In the genomic region with DNA sequence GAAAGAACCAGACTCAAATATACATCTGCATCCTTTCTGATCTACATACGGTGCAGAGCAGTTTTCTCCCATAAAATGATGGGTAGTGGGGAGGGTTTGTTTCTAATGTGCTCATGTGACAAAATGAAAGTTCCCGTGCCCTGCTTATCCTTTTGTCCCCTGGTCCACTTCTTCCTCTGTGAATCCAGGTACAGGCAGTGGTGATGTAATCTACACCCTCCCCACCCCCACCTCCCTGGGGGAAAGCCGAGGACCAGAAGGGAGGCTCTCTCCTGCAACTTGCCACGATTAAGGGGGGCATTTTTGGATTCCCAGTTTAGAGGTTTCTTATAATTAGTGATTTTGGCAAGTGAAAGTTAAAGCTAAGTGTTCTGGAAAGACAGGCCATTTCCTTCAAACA, we compare ENCODE assay signal across 27 mouse cellular contexts.
A peak's percentile ranks its signal among the peaks of the same experiment; 100 is the strongest.
DNase-seq lines count a peak whose midpoint lies in the region; ATAC-seq lines count a peak whose summit lies in the region.
"Had no signal": no experiment of that assay in that cellular context is flagged by ENCODE, and none has a peak within 500 bp of the region (broad histone marks: within the 10 kb centered on the region; RNA-seq: fewer than 3 reads in every experiment).

No protein-coding gene starts in this region.

- H3K27me3 ChIP-seq in limb, embryonic 12.5 days = peaks cover 7% of the 10 kb centered on the region; the same call in 1 of the 2 replicates
- peaks cover 6% of the 10 kb centered on the region; the same call in 1 of the 2 replicates for H3K27me3 ChIP-seq in limb, embryonic 10.5 days (ENCODE audit: low read depth, poor library complexity, severe bottlenecking)
- H3K27me3 ChIP-seq in midbrain, embryonic 15.5 days (replicated peaks) = no peaks in the 10 kb centered on the region
- no peaks in the 10 kb centered on the region for H3K27me3 ChIP-seq in midbrain, embryonic 13.5 days
- H3K27me3 ChIP-seq in limb, embryonic 15.5 days = 0 out of 2 replicates have a peak, but pooled peaks cover 10% of the 10 kb centered on the region
- H3K27me3 ChIP-seq: embryonic facial prominence, embryonic 13.5 days; forebrain, embryonic 15.5 days had no signal

- ATAC-seq in limb, embryonic 12.5 days (ENCODE audit: insufficient number of reproducible peaks, insufficient read depth, low FRiP score, low TSS enrichment, low read depth) = no peak
- ATAC-seq in midbrain, embryonic 15.5 days (replicated peaks) = no peak
- no peak for ATAC-seq in midbrain, embryonic 13.5 days
- ATAC-seq in limb, embryonic 15.5 days (ENCODE audit: insufficient number of reproducible peaks, low FRiP score, low TSS enrichment, low read depth) = no peak
- ATAC-seq: activated CD4-positive, CD25-positive, alpha-beta regulatory T cell, adult 4 months; forebrain, embryonic 15.5 days had no signal

- no peaks in the 10 kb centered on the region for H3K36me3 ChIP-seq in limb, embryonic 12.5 days
- H3K36me3 ChIP-seq in limb, embryonic 10.5 days = no peaks in the 10 kb centered on the region
- no peaks in the 10 kb centered on the region for H3K36me3 ChIP-seq in midbrain, embryonic 15.5 days (replicated peaks)
- H3K36me3 ChIP-seq in midbrain, embryonic 13.5 days = no peaks in the 10 kb centered on the region
- no peaks in the 10 kb centered on the region for H3K36me3 ChIP-seq in limb, embryonic 15.5 days
- H3K36me3 ChIP-seq: embryonic facial prominence, embryonic 10.5 days; embryonic facial prominence, embryonic 13.5 days; forebrain, embryonic 12.5 days; forebrain, embryonic 15.5 days; heart, embryonic 12.5 days; heart, embryonic 15.5 days had no signal

- H3K4me1 ChIP-seq in limb, embryonic 12.5 days (replicated peaks) = peaks cover 27% of the 10 kb centered on the region
- H3K4me1 ChIP-seq in limb, embryonic 10.5 days = peaks cover 27% of the 10 kb centered on the region
- H3K4me1 ChIP-seq in midbrain, embryonic 15.5 days = peaks cover 33% of the 10 kb centered on the region
- H3K4me1 ChIP-seq in midbrain, embryonic 13.5 days (replicated peaks) = peaks cover 28% of the 10 kb centered on the region
- H3K4me1 ChIP-seq in limb, embryonic 15.5 days = peaks cover 25% of the 10 kb centered on the region

- H3K4me3 ChIP-seq in limb, embryonic 12.5 days (replicated peaks) = no peak overlapping the region
- no peak overlapping the region for H3K4me3 ChIP-seq in limb, embryonic 10.5 days
- no peak overlapping the region for H3K4me3 ChIP-seq in midbrain, embryonic 15.5 days
- H3K4me3 ChIP-seq in midbrain, embryonic 13.5 days (replicated peaks) = no peak overlapping the region
- no peak overlapping the region for H3K4me3 ChIP-seq in limb, embryonic 15.5 days
- H3K4me3 ChIP-seq: embryonic facial prominence, embryonic 10.5 days; embryonic facial prominence, embryonic 13.5 days; erythroblast, embryonic 14.5 days; forebrain, embryonic 12.5 days; forebrain, embryonic 15.5 days; heart, embryonic 12.5 days; heart, embryonic 15.5 days had no signal

- H3K9ac ChIP-seq in limb, embryonic 12.5 days (replicated peaks) = no peak overlapping the region
- H3K9ac ChIP-seq in midbrain, embryonic 15.5 days = 0 out of 2 replicates have a peak overlapping the region, but pooled peaks have one; percentile 14
- H3K9ac ChIP-seq in midbrain, embryonic 13.5 days (replicated peaks) = no peak overlapping the region
- H3K9ac ChIP-seq in limb, embryonic 15.5 days = no peak overlapping the region
- H3K9ac ChIP-seq: embryonic facial prominence, embryonic 13.5 days; forebrain, embryonic 12.5 days; forebrain, embryonic 15.5 days; heart, embryonic 12.5 days; heart, embryonic 15.5 days; hindbrain, embryonic 14.5 days had no signal

- H3K9me3 ChIP-seq in limb, embryonic 12.5 days = no peaks in the 10 kb centered on the region
- no peaks in the 10 kb centered on the region for H3K9me3 ChIP-seq in limb, embryonic 10.5 days (replicated peaks)
- H3K9me3 ChIP-seq in midbrain, embryonic 15.5 days = no peaks in the 10 kb centered on the region
- H3K9me3 ChIP-seq in midbrain, embryonic 13.5 days = no peaks in the 10 kb centered on the region
- no peaks in the 10 kb centered on the region for H3K9me3 ChIP-seq in limb, embryonic 15.5 days
- H3K9me3 ChIP-seq: embryonic facial prominence, embryonic 10.5 days; embryonic facial prominence, embryonic 13.5 days; forebrain, embryonic 12.5 days; forebrain, embryonic 15.5 days; heart, embryonic 15.5 days had no signal

- H3K4me2 ChIP-seq in limb, embryonic 12.5 days = peak overlapping the region; percentile 27
- H3K4me2 ChIP-seq in midbrain, embryonic 15.5 days = no peak overlapping the region
- no peak overlapping the region for H3K4me2 ChIP-seq in midbrain, embryonic 13.5 days (replicated peaks)
- 0 out of 2 replicates have a peak overlapping the region, but pooled peaks have one; percentile 2 for H3K4me2 ChIP-seq in limb, embryonic 15.5 days
- H3K4me2 ChIP-seq: embryonic facial prominence, embryonic 13.5 days; forebrain, embryonic 12.5 days; forebrain, embryonic 15.5 days; heart, embryonic 12.5 days; heart, embryonic 15.5 days; hindbrain, embryonic 14.5 days had no signal

- H3K27ac ChIP-seq in limb, embryonic 12.5 days = no peak overlapping the region
- H3K27ac ChIP-seq in limb, embryonic 10.5 days = no peak overlapping the region
- H3K27ac ChIP-seq in midbrain, embryonic 15.5 days = no peak overlapping the region
- no peak overlapping the region for H3K27ac ChIP-seq in midbrain, embryonic 13.5 days
- H3K27ac ChIP-seq in limb, embryonic 15.5 days = no peak overlapping the region
- H3K27ac ChIP-seq: embryonic facial prominence, embryonic 10.5 days; embryonic facial prominence, embryonic 13.5 days; forebrain, embryonic 12.5 days; forebrain, embryonic 15.5 days; heart, embryonic 15.5 days; hindbrain, embryonic 14.5 days had no signal

- WGBS in limb, embryonic 12.5 days = 31% methylated on average over 4 of the region's 4 CpGs
- WGBS in limb, embryonic 10.5 days = 59% methylated on average over 4 of the region's 4 CpGs
- WGBS in midbrain, embryonic 15.5 days = 50% methylated on average over 4 of the region's 4 CpGs
- WGBS in midbrain, embryonic 13.5 days = 57% methylated on average over 4 of the region's 4 CpGs
- WGBS in limb, embryonic 15.5 days = 19% methylated on average over 4 of the region's 4 CpGs

- DNase-seq in cerebellum, postnatal 10 days = peak; percentile 57 to 65
- DNase-seq in cerebellum, adult 9-10 months = no peak
- DNase-seq in limb, embryonic 10.5 days (ENCODE audit: low spot score) = no peak
- no peak for DNase-seq in adrenal gland, adult 18-20 months (ENCODE audit: low spot score in 2 of 2)
- DNase-seq: adrenal gland, postnatal 10 days; adrenal gland, postnatal 36 days; cerebellum, adult 18-20 months; cerebellum, adult 9-11 months; cerebellum, postnatal 36 days; embryo, embryonic 11 days; gastrocnemius, postnatal 25 days; heart, adult 18-20 months; heart, postnatal 14 days; heart, postnatal 4 days had no signal

Comparison
In these comparisons a context has a peak if more than half of its experiments do, and no peak if none do; other contexts are left out.
1. DNase-seq: peak in cerebellum, postnatal 10 days (2 of 2); none in cerebellum, adult 9-10 months (single experiment), limb, embryonic 10.5 days (single experiment) and adrenal gland, adult 18-20 months (0 of 2).
2. H3K4me2 ChIP-seq: peak in limb, embryonic 12.5 days (single experiment) and limb, embryonic 15.5 days (single experiment); none in midbrain, embryonic 15.5 days (single experiment) and midbrain, embryonic 13.5 days (single experiment).